Mouse (Mus musculus): Measurements from ENCODE around the gene Ralgps2.

Gene Ralgps2

DNA sequence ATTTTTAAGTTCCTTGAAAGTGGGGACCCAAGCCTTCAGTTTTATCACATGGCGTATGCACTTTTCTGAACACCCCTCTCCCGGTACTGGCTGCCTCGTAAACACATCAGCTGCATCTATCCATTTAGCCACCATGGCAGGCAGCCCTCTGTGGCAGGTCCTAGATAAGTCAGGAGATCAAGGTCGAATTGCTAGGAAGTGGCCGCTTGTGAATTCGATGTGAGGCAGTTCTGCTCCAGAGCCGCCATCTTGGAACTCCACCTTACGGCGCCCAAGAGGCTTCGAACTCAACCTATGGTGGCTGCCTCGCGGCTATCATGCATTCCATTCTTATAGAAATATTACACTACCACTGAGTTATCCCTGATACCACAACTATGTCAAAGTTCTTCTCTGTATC, 14.8 kb upstream of the Ralgps2 start:
- no peak for DNase-seq

DNA sequence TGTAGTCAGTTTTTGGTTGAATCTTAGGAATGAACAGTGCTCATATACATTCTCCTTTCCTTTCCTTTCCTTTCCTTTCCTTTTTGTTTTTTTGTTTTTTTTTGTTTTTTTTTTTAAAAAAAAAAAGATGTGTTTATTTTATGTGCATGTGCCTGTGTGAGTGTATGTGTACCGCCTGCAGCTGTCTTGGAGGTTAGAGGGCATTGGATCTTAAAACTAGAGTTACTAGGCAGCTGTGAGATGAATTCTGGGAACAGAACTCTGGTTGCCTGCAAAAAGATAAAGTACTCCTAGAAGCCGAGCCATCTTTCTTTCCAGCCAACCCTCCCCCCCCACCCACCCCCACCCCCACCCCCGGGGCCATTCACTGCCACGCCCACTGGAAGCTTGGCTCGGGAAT, 10.9 kb upstream of the Ralgps2 start:
- DNase-seq, result no peak

DNA sequence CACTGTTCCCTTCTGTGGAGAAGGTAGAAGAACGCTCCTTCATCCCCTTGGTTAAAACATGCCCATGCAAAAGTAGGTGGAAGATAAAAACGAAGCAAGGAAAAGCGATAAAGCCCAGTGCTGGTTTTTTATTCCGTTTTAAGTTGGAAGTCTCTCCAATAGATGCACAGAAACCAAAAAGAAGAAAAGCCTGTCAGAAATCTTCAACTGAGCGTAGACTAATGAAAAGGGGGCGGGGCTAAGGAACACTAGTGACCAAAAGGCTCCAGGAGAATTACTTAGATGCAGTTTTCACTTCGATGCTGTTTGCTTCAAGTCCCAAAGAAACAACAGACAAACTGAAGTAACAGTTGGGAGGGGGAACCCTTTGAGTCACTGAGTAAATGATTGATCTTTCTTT, 1.2 kb upstream of the Ralgps2 start:
- peak; percentile 29 for DNase-seq

DNA sequence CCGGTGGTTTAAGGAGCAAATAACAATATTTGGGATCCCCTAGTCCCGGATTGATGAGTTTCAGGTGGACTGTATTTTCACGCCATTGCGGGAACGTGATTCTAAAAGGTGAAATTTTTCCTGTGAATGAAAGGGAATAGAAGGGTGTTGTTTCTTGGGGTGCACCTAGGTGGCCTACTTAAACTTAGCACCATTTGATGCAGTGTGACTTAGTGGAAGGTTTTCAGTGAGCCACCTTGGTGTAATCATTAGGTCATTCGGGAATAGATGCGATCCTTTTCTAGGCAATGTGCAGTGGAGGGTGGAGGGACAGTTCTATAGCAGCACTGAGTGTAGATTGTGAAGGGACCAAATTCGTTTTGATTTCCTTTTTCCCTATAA, 706 bp upstream of the Ralgps2 start:
- DNase-seq, result no peak

DNA sequence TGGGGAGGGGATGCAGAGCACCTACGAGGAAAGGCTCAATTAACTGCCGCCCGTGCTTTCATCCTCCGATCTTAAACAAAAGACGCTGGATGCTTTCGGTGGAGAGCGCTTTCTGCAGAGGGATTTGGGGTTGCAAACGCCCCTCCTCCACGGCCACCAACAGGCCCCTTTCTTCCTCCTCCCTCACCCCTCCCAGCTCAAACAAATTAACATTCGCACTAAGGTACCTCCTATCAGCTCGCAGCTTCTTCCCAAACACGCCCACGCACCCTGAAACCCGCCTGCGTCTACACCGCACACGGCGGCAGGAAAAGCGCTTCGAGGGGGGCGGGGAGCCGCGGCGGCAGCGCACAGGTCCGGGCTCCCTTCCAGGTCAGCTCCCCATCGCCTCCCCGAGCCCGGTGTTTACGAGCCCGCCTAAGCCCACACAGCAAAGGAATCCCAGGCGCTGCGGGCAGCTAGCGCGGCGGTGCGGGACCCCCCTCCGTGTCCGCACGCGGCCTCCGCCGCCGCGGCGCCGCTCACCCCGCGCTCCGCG, 652 bp downstream of the Ralgps2 start:
- DNase-seq, result peak; percentile 79

DNA sequence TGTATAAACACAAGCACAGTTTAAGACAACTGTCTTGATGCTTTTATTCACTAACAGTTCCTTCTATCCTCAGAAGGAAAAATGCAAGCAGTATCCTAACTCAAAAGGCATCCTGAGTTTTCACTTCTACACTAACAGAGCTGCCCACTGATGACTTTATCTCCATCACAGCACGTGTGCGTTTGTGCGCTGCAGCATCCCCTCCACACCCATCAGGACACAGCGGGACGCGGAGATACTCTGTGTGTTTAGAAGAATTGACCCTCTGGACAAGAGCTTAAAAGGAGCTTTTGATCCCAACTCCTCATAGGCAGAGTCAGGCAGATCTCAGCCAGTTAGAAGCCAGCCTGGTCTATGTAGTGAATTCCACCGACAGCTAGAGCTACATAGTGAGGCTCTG, 2.0 kb downstream of the Ralgps2 start:
- DNase-seq, result no peak

DNA sequence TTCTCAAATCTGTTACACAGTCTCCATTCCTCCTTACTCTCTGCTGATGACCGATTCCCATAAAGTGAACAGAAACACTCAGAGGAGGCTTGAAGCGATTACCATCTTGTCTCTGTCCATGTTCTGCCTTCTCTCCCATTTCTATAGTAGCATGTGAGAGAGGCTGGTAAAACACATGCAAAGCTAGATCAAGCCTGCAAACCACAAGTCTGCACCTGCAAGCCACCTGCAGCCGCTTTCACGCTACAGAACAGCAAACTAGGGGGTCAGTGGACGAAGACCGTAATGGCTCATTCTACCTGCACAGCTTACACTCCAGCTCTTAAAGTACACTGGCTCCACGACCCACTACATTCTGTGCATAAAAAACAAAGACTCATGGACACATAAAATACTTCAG, 5.7 kb downstream of the Ralgps2 start:
- no peak for DNase-seq

DNA sequence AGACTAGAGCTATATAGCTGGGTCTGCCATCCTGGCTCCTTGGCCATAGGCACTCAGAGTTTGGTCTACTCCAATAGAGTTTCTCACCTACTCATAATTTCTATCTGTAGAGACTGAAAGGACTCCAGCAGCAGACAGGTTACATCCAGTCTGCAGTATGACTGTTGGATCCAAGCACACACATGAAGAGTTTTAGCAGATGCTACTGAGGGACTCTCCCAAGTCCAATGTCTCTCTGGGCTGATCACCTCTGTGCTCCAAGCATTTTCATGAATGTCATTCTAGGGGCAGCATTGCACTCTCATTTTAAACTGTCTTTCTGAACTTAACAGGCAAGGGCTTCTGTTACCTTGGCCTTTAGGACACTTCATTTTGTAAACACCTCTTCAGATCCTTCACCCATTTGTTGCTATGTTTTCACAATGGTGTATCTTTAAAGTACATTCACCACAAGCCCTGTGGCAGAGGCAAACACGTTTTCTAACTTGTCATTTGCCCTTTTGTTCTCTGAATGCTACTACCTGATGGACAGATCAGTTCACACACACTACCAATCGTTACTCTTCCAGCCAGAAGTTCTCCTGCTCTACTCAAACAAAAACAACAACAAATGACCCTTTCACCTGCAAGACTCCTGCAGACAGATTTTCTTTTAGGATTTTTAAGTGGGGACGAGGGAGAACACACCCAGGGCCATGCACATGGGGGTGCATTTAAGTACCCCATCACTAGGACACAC, 7.2 kb downstream of the Ralgps2 start:
- no peak for DNase-seq

DNA sequence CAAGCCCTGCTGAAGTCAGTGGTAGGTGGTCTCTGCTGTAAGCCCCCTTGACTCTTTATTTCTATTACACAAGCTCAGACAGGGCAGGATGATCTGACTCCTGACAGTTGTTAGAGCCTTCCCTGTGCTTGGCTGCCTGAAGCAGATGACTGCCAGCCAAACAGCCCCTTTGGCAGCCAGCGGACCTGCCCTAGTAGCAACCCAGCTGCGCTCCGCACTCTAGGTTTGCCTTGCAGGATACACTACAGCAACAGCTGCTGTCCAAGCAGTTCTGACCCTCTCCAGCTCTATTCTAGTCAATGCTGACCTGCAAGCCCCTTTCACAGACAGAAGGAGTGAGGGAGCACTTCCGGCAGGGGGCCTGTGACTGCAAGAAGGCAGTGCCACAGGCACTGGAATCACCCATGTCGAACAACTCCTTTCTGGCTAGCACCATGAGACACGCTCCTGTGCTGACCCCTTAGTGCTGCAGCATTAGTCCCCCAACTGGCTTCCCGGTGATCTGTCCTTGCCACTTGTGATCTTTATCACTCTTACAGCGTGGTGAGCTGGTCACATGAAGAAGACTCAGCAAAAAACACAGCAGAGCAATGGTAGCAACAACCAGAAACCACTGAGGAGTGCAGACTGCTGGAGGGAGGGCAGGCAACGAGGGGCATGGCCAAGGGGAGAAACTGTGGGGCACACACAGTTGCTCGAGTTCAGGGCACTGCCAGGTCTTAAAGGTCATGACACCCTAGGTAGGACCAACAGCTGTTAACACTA, 8.1 kb downstream of the Ralgps2 start:
- no peak for DNase-seq

DNA sequence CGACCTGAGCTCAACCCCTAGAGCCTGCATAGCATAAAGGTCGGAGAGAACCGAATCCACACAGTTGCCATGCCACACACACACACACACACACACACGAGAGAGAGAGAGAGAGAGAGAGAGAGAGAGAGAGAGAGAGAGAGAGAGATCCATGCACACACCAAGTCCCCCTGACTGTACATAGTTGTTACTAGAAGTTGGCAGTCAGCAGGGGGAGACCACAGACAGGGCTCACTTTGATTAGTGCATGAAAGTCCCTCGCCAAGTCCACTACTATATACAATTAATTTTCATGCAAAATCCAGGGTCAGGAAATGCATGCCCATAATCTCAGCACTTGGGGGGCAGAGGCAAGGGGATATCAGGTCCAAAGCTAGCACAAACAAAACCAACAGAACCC, 9.2 kb downstream of the Ralgps2 start:
- DNase-seq, result no peak

DNA sequence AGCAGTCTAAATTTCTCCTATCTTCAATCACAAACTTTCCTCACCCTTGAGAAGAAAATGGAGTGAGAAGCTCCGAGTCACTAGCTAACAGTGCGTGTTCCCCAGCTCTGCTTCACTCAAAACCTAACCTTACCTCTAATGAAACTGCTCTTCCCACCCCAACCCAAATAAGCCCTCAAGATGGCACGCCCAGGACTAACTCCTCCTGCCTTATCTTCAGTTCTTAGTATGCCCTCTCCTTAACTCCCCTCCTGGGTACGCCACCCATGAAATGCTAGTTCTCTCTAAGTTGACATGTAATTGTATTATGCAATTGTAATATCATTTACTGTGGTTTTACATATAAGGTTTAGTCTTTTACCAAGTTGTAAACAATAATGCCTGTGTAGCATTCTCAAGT, 11.2 kb downstream of the Ralgps2 start:
- DNase-seq, result no peak

DNA sequence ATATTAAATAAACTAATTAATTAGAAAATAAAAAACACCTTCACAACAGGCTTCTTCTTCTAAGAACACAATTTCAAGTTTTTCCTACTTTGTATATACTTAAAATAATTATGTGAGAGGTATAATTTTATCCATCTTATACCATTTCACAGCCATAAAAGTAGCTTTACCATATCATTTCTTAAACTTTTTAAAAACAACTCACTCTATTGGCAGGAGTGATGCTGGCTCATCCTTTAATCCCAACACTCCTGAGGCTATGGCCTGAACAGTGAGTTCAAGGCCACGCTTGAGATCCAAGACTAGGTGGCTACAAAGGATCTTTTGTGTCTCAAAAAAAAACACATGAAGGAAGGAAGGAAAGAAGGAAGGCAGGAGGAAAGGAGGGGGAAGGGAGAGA, 15.9 kb downstream of the Ralgps2 start:
- no peak for DNase-seq

DNA sequence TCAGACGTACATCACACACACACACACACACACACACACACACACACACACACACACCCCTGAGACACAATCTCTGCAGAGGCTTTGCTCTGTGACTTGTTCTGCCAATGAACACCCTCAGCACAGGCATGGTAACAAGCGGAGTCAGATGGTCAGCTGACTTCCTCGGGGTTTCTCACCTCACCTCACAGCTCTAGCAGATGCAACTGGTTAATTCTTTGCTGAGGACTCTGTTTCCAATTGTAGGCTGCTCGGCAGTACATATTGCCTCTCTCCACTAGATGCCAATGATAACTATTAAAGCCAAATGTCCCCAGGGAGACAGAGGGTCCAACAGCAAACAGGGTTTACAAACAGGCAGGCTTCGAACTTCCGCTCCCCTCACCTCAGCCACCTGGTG, 16.5 kb downstream of the Ralgps2 start:
- DNase-seq, result no peak

DNA sequence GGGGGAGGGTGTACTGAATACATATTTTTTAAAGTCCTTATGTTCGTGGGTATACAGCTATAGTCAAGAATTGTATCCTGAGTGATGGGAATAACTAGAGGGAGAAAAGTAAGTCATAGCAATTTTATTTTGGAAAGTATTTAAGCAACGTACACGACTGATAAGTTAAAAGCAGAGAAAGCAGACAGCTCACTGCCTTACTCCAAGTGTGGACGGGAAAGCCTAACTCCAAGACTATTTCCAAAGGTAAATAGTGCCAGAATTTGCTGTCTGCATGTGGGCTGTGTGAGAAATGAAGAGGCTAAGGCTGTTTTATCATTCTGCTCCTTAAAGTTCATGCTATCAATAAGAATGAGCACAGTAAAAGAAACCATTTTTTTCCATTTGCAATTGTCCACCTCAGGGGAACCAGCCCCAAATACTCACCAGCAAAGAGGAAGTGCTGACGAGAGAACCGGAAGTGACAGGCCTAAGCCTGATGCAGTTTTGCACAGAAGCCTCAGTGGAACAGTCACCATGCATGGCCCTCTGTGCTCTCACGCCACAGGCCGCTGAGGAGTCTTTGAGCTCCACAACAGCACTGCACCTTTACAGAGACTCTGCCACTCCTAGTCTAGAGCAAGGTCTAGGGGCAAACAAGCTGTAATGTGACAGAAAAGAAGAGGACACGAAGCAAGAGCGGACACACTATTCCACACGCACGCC, 18.0 kb downstream of the Ralgps2 start:
- DNase-seq, result no peak

DNA sequence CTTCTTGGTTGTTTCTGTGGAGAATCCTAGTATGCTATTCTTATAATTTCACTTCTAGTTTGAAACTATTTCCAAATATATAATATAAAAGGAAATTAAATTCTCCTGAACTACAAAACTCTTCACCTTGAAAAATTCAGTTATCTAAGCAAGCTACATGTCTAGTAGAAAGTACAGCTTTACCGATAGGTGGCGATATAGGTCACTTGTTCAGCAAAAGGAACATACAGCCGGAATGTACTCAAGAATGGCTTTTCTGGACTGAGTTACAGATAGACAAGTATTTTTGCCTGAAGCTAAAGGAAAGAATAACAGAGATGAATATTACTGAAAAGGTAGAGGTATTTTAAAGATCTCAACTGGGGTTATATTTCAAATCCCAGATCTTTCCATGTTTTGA, 22.0 kb downstream of the Ralgps2 start:
- peak; percentile 73 for DNase-seq

DNA sequence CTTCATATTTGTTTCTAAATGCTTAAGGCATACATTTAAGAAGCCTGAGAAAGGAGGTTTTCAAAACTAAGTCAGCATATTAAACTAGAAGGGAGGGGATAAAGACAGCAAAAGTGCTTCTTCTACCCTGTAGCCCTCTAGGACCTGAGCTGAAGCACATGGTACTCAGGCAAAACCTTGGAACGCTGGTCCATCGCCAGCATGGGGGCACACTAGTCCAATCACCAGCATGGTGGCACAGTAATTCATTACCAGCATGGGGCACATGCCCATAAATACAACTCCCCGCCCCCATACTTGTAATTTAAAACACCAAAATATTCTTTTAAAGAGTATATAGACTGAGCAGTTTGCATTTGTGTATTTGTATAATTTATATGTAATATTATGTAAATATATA, 23.1 kb downstream of the Ralgps2 start:
- DNase-seq, result no peak

DNA sequence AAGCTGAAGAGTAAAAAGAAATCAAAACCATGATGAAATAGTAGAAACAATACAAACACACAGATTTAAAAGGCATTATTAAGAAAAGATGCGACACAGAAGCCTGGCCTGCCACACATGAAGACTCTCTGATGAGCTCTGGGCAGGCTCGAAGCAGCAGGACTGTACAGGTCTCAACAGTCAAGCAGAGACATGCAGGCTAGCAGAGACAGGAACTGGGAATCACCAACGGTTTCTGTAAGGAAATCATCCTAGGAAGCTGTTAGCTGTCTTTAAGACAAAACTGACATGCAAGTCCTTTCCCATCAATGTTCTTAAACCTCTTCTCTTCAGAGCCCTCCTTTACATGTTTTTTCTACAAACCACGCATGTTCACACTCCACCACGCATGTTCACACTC, 24.5 kb downstream of the Ralgps2 start:
- no peak for DNase-seq

DNA sequence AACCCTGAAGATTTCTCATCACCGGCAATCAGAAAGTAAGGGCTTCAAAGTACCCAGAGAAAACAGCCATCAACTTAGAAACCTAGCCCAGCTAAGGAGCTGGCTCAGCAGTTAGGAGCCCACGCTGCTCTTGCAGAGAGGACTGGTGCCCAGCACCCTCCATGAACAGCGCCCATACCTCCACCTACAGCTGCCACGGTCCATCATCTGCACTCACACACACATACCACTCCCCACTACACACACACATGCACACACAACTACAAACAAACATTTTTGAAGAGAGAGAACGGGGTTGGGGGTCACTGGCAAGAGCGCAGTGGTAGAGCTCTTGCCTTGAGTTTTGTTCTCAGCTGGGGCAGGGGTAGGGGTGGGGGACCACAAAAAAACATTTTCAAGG, 26.2 kb downstream of the Ralgps2 start:
- DNase-seq, result no peak

DNA sequence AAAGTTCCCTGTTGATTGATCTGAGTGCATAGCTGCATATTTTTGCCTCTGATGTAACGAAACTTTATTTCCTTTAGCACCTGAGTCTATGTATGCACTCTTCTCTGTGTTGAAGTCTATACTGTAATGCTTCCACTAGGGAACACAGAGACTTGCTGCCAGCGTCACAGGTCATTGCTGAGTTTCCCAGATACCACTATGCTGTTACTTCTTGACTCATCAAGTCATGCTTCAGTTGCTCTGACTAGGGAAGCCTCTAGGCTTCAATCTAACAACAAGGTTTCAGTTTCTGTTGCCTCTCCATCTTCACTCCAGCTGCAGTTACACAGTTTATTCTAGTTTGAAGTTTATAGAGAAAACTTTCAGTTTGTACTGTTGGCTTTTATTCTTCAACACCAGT, 28.5 kb downstream of the Ralgps2 start:
- DNase-seq, result no peak

DNA sequence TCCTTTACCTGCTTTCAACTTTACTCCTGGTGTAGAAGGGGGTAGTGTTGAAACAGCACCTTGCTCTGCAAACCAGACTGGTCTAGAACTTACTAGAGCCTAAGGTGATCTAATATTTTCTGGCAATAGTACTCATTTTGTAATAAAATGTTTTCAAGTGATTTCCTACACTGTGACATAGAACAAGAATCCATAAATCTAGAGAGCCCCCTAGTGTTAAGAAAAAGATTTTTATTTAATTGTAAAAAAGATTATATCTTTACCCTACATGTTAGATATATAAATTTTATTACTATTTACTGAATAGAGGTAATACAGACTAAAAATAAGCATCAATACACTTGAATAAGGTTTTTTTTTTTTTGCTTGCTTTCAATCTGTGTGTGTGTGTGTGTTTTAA, 29.6 kb downstream of the Ralgps2 start:
- peak; percentile 13 for DNase-seq

DNA sequence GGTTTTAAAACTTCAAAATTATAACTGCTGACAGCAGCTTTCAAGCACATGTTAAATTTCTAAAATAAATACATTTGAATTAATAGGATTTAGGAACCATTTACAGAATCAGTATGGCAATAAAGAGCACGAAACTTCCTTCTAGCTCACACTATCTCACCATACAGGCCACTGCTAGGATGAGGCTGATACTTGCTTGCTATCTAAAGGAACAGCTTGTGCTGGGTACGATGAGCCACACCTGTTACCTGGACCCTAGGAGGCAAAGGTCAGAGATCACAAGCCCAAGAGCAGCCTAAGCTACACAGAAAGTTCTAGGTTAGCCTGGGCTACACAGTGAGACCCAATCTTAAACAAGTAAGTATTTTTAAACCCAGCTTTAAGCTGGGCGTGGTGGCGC, 30.2 kb downstream of the Ralgps2 start:
- DNase-seq, result no peak

DNA sequence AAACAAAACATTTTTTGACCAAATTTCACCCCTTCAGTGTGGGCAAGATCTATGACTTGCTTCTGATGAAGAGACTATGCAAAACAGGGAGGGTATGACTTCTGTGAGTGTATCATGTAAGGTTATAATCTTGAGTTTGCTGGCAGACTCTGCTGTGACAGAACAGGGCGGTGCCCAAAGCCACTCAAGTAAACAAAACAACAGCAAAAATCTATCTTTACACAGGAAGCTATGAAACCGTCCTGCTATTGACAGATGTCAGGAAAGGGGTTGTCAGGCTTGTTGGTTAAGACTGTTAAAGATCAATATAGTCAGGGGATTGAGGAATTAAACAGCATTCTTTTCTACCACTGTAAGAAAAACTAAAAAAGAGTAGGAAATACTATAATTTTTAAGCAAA, 33.8 kb downstream of the Ralgps2 start:
- no peak for DNase-seq

DNA sequence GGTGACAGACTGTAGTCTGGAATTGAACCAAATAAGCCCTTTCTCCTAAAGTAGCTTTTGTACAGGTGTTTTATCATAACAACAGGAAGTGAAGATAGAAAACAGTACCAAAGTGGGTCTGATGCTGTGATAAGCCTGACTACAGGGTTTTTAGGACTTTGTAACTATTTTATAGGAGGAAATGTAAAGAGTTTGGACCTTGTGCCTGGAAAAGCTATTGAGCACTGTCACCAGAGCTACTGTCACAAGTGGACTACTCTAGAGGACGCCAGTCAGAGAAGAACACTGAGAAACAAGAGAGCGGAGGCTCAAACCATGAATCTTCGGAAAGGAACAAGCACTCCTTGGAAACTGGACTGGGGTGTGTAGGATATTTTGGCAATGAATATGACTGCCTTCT, 35.5 kb downstream of the Ralgps2 start:
- DNase-seq, result no peak

DNA sequence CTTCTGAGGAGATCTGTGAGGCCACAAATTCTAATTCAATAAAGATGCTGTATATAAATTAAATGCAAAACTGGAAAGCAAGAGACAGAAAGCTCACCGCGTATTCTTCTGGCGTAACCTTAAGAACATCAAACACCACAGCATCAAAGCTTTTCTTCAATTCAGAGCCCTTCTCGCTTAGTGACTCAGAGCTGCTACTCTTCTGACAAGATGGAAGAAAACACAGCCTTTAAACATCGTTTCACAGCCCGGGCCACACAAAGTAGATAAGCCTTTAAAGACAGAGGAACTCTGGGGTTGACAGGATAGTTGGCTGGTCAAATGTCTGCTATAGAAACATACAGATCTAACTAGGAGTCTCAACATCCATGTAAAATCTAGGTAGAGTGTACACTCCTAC, 37.7 kb downstream of the Ralgps2 start:
- DNase-seq, result no peak

All from cerebellum, adult 9-10 months (tissue).